8 mouse cellular contexts compared by ENCODE assay signal in genomic region chr2:37451667-37452375, GRCm38 (mm10). TPM values are rescaled to one million over a fixed set of nuclear protein-coding genes. Genes with fewer than 3 reads are reported as not detected.
DNase-seq lines count a peak whose midpoint lies in the region; ATAC-seq and TF ChIP-seq lines count a peak whose summit lies in the region.

No protein-coding gene starts in this region.

- peak; percentile 95 for ATAC-seq in activated CD4-positive, CD25-positive, alpha-beta regulatory T cell, adult 4 months
- peak; percentile 96 for ATAC-seq in inflammation-experienced regulatory T-cells, adult 6 months
- ATAC-seq in megakaryocyte-erythroid progenitor cell, adult 5-6 weeks (replicated peaks; ENCODE audit: low FRiP score, low TSS enrichment, poor library complexity, severe bottlenecking): peak; percentile 99

- intact Hi-C loops in left cerebral cortex, postnatal 10 days (cut with DNase I): no loop called here

- peak overlapping the region; percentile 75 for H3K4me3 ChIP-seq in cortical plate, adult 2 months (ENCODE audit: insufficient read depth, low read length)

- no peak overlapping the region; the same call in 1 of the 2 replicates for H3K27ac ChIP-seq in cortical plate, adult 2 months (ENCODE audit: insufficient read depth, low read length)

- TF ChIP-seq CTCF in cortical plate, adult 2 months (IDR thresholded peaks at IDR 0.05; ENCODE audit: extremely low read depth, insufficient read depth, low read length): no peak

- DNase-seq in gastrocnemius, postnatal 10 days: peak; percentile 96
- DNase-seq in left cerebral cortex, postnatal 10 days (ENCODE audit: extremely low spot score in 1 of 2, low spot score in 2 of 2): peak; percentile 83 to 97
- DNase-seq in right cerebral cortex, postnatal 25 days: peak; percentile 92
- peak; percentile 92 to 94 for DNase-seq in urinary bladder, postnatal 4 days (ENCODE audit: low spot score in 2 of 2)

- TF ChIP-seq POLR2A in cortical plate, adult 2 months (IDR thresholded peaks at IDR 0.05; ENCODE audit: extremely low read depth, insufficient read depth, low read length): peak; percentile 82

- H3K4me1 ChIP-seq in cortical plate, adult 2 months (ENCODE audit: control insufficient read depth, insufficient read depth, low read length): peaks cover 4% of the 10 kb centered on the region; the same call in 1 of the 2 replicates

RNA-seq across cellular contexts. Expression of gene Rabgap1, which starts 8.7 kb away (rescaled TPM):
- 10 to 100 TPM; 34.9 to 45.9 TPM for polyA plus RNA-seq in activated CD4-positive, CD25-positive, alpha-beta regulatory T cell, adult 4 months (2017; shearing (Covaris generic))
- polyA plus RNA-seq in cortical plate, adult 2 months (2012; rRNA removed): 41.7 and 42.6 TPM in 2 replicates
- total RNA-seq in gastrocnemius, postnatal 10 days (2021): 10 to 100 TPM; 32.5 to 40.7 TPM
- 10 to 100 TPM; 28.6 to 55.3 (median 34.8) TPM for polyA plus RNA-seq in inflammation-experienced regulatory T-cells, adult 6 months (2017; shearing (Covaris generic))
- 10 to 100 TPM; 88.7 to 93.0 TPM for total RNA-seq in left cerebral cortex, postnatal 10 days (2021)
- total RNA-seq in megakaryocyte-erythroid progenitor cell, adult 5-6 weeks (2014; fragmentation: Nextera tagmentation): 25.0 and 28.0 TPM in 2 replicates
- total RNA-seq in megakaryocyte-erythroid progenitor cell, adult 5-6 weeks (2017): 39.7 and 49.2 TPM in 2 replicates

RNA-seq across cellular contexts. Expression of gene Zbtb6, which starts 8.8 kb away (rescaled TPM):
- polyA plus RNA-seq in activated CD4-positive, CD25-positive, alpha-beta regulatory T cell, adult 4 months (2017; shearing (Covaris generic)): 1 to 10 TPM; 3.0 to 5.9 TPM
- 7.2 and 7.7 TPM in 2 replicates for polyA plus RNA-seq in cortical plate, adult 2 months (2012; rRNA removed)
- total RNA-seq in gastrocnemius, postnatal 10 days (2021): 1 to 10 TPM; 4.4 to 4.7 TPM
- polyA plus RNA-seq in inflammation-experienced regulatory T-cells, adult 6 months (2017; shearing (Covaris generic)): 1 to 10 TPM; 4.0 to 6.6 (median 6.1) TPM
- 10 to 100 TPM; 16.6 to 17.0 TPM for total RNA-seq in left cerebral cortex, postnatal 10 days (2021)
- total RNA-seq in megakaryocyte-erythroid progenitor cell, adult 5-6 weeks (2014; fragmentation: Nextera tagmentation): 11.4 and 12.4 TPM in 2 replicates
- 29.2 and 30.6 TPM in 2 replicates for total RNA-seq in megakaryocyte-erythroid progenitor cell, adult 5-6 weeks (2017)

RNA-seq across cellular contexts. Expression of gene Zbtb26, which starts 8.9 kb away (rescaled TPM):
- polyA plus RNA-seq in activated CD4-positive, CD25-positive, alpha-beta regulatory T cell, adult 4 months (2017; shearing (Covaris generic)): 1 to 10 TPM; 4.6 to 4.7 TPM
- polyA plus RNA-seq in cortical plate, adult 2 months (2012; rRNA removed): 5.7 and 5.8 TPM in 2 replicates
- 1 to 10 TPM; 2.5 to 4.4 TPM for total RNA-seq in gastrocnemius, postnatal 10 days (2021)
- polyA plus RNA-seq in inflammation-experienced regulatory T-cells, adult 6 months (2017; shearing (Covaris generic)): 1 to 10 TPM; 2.8 to 4.8 (median 4.5) TPM
- total RNA-seq in left cerebral cortex, postnatal 10 days (2021): 1 to 10 TPM; 8.0 to 8.7 TPM
- total RNA-seq in megakaryocyte-erythroid progenitor cell, adult 5-6 weeks (2014; fragmentation: Nextera tagmentation): 10.7 and 11.8 TPM in 2 replicates
- total RNA-seq in megakaryocyte-erythroid progenitor cell, adult 5-6 weeks (2017): 8.7 and 13.7 TPM in 2 replicates

RNA-seq across cellular contexts. Expression of gene Rc3h2, which starts 29.1 kb away (rescaled TPM):
- 10 to 100 TPM; 21.2 to 29.0 TPM for polyA plus RNA-seq in activated CD4-positive, CD25-positive, alpha-beta regulatory T cell, adult 4 months (2017; shearing (Covaris generic))
- polyA plus RNA-seq in cortical plate, adult 2 months (2012; rRNA removed): 25.2 and 25.5 TPM in 2 replicates
- 10 to 100 TPM; 33.2 to 42.5 TPM for total RNA-seq in gastrocnemius, postnatal 10 days (2021)
- 10 to 100 TPM; 24.1 to 32.8 (median 28.2) TPM for polyA plus RNA-seq in inflammation-experienced regulatory T-cells, adult 6 months (2017; shearing (Covaris generic))
- total RNA-seq in left cerebral cortex, postnatal 10 days (2021): 10 to 100 TPM; 91.1 to 93.3 TPM
- 37.6 and 40.7 TPM in 2 replicates for total RNA-seq in megakaryocyte-erythroid progenitor cell, adult 5-6 weeks (2014; fragmentation: Nextera tagmentation)
- total RNA-seq in megakaryocyte-erythroid progenitor cell, adult 5-6 weeks (2017): 23.6 and 33.5 TPM in 2 replicates
